Mouse (Mus musculus) natural killer cell, adult 2 months (primary cell): Measurements from ENCODE around the gene Cstl1.
"Not testable (repeated sequence)": the region's sequence is repeated elsewhere in the genome, so short reads cannot be mapped to it uniquely, and the experiment has no call there.

Source experiments
- DNase-seq, 2 experiments: peaks; one replicate each; pipeline ENCODE4 v3.0.0; 2022; ENCODE audit warnings: low spot score in 2 of 2

Cstl1 gene

GRCm38 (mm10) chr2:148750058-148750457 lies at the start of gene Cstl1:
Gene Cstl1 (plus strand): TSS chr2:148750358.
- DNase-seq: no peak

GRCm38 (mm10) chr2:148706409-148707201 lies 43.6 kb upstream of the Cstl1 start:
- no peak for DNase-seq

GRCm38 (mm10) chr2:148707202-148707530 lies 43.0 kb upstream of the Cstl1 start:
- no peak for DNase-seq

GRCm38 (mm10) chr2:148712326-148712725 lies 37.8 kb upstream of the Cstl1 start:
- DNase-seq: no peak

GRCm38 (mm10) chr2:148717072-148717471 lies 33.1 kb upstream of the Cstl1 start:
- no peak for DNase-seq

GRCm38 (mm10) chr2:148719271-148719995 lies 30.7 kb upstream of the Cstl1 start:
- DNase-seq: no peak

- no peak for DNase-seq
These were observed 18.4 kb upstream of the Cstl1 start for GRCm38 (mm10) chr2:148731614-148732326.

GRCm38 (mm10) chr2:148732327-148733000 lies 17.7 kb upstream of the Cstl1 start, which contains the start of gene Napb:
Gene Napb (minus strand): TSS chr2:148732467.
- peak; percentile 42 to 49 for DNase-seq

- DNase-seq: no peak
These were observed 7.2 kb upstream of the Cstl1 start for GRCm38 (mm10) chr2:148743001-148743400.

GRCm38 (mm10) chr2:148743846-148744407 lies 6.2 kb upstream of the Cstl1 start:
- DNase-seq: no peak

- peak; percentile 63 to 75 for DNase-seq
These were observed 2.0 kb downstream of the Cstl1 start for GRCm38 (mm10) chr2:148751893-148752813.

- DNase-seq: no peak
These were observed 4.2 kb downstream of the Cstl1 start for GRCm38 (mm10) chr2:148754310-148754846.

- DNase-seq: peak in 1 of 2 experiments; percentile 69
These were observed 13.7 kb downstream of the Cstl1 start for GRCm38 (mm10) chr2:148763648-148764388.

- not testable (repeated sequence) for DNase-seq
These were observed 21.2 kb downstream of the Cstl1 start, which contains the start of gene Cst11 for GRCm38 (mm10) chr2:148771397-148771796. Gene Cst11 (minus strand): TSS chr2:148771497.

- no peak for DNase-seq
These were observed 31.6 kb downstream of the Cstl1 start, which contains the start of gene 8030411F24Rik for GRCm38 (mm10) chr2:148781709-148782108. Gene 8030411F24Rik (plus strand): TSS chr2:148782009.

- no peak for DNase-seq
These were observed 39.0 kb downstream of the Cstl1 start, which contains the start of gene Cst12 for GRCm38 (mm10) chr2:148789142-148789541. Gene Cst12 (plus strand): TSS chr2:148789361.

- no peak for DNase-seq
These were observed 48.3 kb downstream of the Cstl1 start, which contains the start of gene Cst8 for GRCm38 (mm10) chr2:148798485-148798884. Gene Cst8 (plus strand): TSS chr2:148798785.

GRCm38 (mm10) chr2:148801491-148801921 lies 51.3 kb downstream of the Cstl1 start:
- DNase-seq: no peak
